Comparison of ENCODE assay signal across 15 mouse cellular contexts in the genomic region with DNA sequence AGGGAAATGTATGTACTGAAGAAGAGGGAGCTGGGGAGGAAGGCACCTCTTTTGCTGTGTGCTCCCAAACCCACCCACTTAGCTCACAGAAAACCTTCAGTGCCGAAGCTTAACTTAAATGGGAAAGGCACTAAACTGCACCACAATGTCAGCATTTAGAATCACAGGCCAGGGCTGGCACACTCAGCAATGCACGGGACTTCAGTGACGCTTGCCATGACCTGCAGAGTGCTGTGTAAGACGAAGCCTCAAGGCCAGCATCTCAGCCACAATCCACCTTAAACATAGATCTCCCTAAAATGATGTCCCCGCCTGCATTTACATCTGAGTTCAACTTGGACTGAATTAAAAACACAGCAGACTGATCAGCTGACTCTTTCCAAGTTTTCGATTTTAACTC.
"Had no signal": no experiment of that assay in that cellular context is flagged by ENCODE, and none has a peak within 500 bp of the region (broad histone marks: within the 10 kb centered on the region; RNA-seq: fewer than 3 reads in every experiment).

No protein-coding gene starts in this region.

- ATAC-seq: liver, postnatal 0 days; midbrain, embryonic 15.5 days had no signal

- H3K4me1 ChIP-seq: liver, embryonic 13.5 days; megakaryocyte, embryonic 14.5 days; midbrain, embryonic 15.5 days; neural tube, embryonic 12.5 days had no signal

- H3K27ac ChIP-seq: limb, embryonic 12.5 days; liver, embryonic 13.5 days; lung, embryonic 15.5 days; macrophage; midbrain, embryonic 15.5 days; neural tube, embryonic 12.5 days had no signal

- H3K9ac ChIP-seq: limb, embryonic 12.5 days; liver, embryonic 13.5 days; liver, postnatal 0 days; lung, embryonic 15.5 days; midbrain, embryonic 15.5 days; neural tube, embryonic 12.5 days had no signal

- H3K9me3 ChIP-seq: limb, embryonic 12.5 days; liver, embryonic 13.5 days; lung, embryonic 15.5 days; megakaryocyte, embryonic 14.5 days; midbrain, embryonic 15.5 days; neural tube, embryonic 12.5 days had no signal

- H3K27me3 ChIP-seq: limb, embryonic 12.5 days; liver, embryonic 13.5 days; lung, embryonic 15.5 days; midbrain, embryonic 15.5 days; neural tube, embryonic 12.5 days had no signal

- H3K36me3 ChIP-seq: limb, embryonic 12.5 days; liver, embryonic 13.5 days; lung, embryonic 15.5 days; neural tube, embryonic 12.5 days had no signal

- H3K4me3 ChIP-seq: limb, embryonic 12.5 days; liver, embryonic 13.5 days; lung, embryonic 15.5 days; megakaryocyte, embryonic 14.5 days; midbrain, embryonic 15.5 days; neural tube, embryonic 12.5 days had no signal

- DNase-seq: kidney, postnatal 14 days; layer of hippocampus, adult 9-11 months; liver; liver, embryonic 13.5 days; liver, postnatal 0 days; lung, postnatal 14 days; thymus, adult 2 months; thymus, postnatal 25 days had no signal

- H3K4me2 ChIP-seq: limb, embryonic 12.5 days; liver, embryonic 13.5 days; lung, embryonic 15.5 days; midbrain, embryonic 11.5 days; midbrain, embryonic 15.5 days; neural tube, embryonic 12.5 days had no signal
